Mouse (Mus musculus) embryonic facial prominence, embryonic 14.5 days (tissue): Measurements from ENCODE around the gene Spi1. TPM values are rescaled to one million over a fixed set of nuclear protein-coding genes. Genes with fewer than 3 reads are reported as not detected.
A peak's percentile ranks its signal among the peaks of the same experiment; 100 is the strongest.

Experiments used
- ATAC-seq: fragments of 200-750 bp; cut with Nextera tagmentation; 2 replicates; pipeline ENCODE4 v1.8.0; 2017; ENCODE audit warnings: low read depth, moderate number of reproducible peaks, moderate TSS enrichment
- DNase-seq: peaks from one replicate; pipeline ENCODE4 v3.0.0-alpha.2; 2015; ENCODE audit warnings: low spot score
- H3K27ac ChIP-seq: fragments of 300-500 bp; sonication (generic); replicated peaks from 2 replicates; pipeline ENCODE4 v1.5.1; 2014; ENCODE audit warnings: low read depth, mild to moderate bottlenecking, low read length, moderate library complexity
- H3K27me3 ChIP-seq: fragments of 300-500 bp; sonication (generic); replicated peaks from 2 replicates; pipeline ENCODE4 v1.6.1; 2014; ENCODE audit warnings: low read length; ENCODE audit not compliant: control insufficient read depth, insufficient read depth
- H3K36me3 ChIP-seq: fragments of 300-500 bp; sonication (generic); 2 replicates; pipeline ENCODE4 v1.6.1; 2014; ENCODE audit warnings: low read length, mixed read lengths; ENCODE audit not compliant: control insufficient read depth, insufficient read depth
- H3K4me1 ChIP-seq: fragments of 300-500 bp; sonication (generic); 2 replicates; pipeline ENCODE4 v1.6.1; 2014; ENCODE audit warnings: antibody characterized with exemption, low read length; ENCODE audit not compliant: control insufficient read depth, insufficient read depth
- H3K4me2 ChIP-seq: fragments of 300-500 bp; sonication (generic); 2 replicates; pipeline ENCODE4 v1.6.1; 2014; ENCODE audit warnings: low read depth, mild to moderate bottlenecking, low read length, moderate library complexity, mixed read lengths
- H3K4me3 ChIP-seq: fragments of 300-500 bp; sonication (generic); 2 replicates; pipeline ENCODE4 v1.5.1; 2014; ENCODE audit warnings: low read depth, mild to moderate bottlenecking, low read length
- H3K9ac ChIP-seq: fragments of 300-500 bp; sonication (generic); 2 replicates; pipeline ENCODE4 v1.6.1; 2014; ENCODE audit warnings: low read depth, mild to moderate bottlenecking, low read length, moderate library complexity, mixed read lengths
- H3K9me3 ChIP-seq: fragments of 300-500 bp; sonication (generic); 2 replicates; pipeline ENCODE4 v1.6.1; 2016; ENCODE audit warnings: low read length; ENCODE audit not compliant: control insufficient read depth
- WGBS: fragments of 180-500 bp; shearing (Covaris S2); extraction: QIAGEN DNeasy Blood & Tissue Kit; methylation state at CpG from one replicate; pipeline ENCODE4 v1.1.7; 2014; 5-methylcytosine and 5-hydroxymethylcytosine counted together
- polyA plus RNA-seq: library from polyadenylated mRNA; unstranded; fragments of >200 nt; fragmentation: Nextera tagmentation; extraction: Ambion mirVana; gene quantifications from 2 replicates; pipeline ENCODE4 v1.2.1, GENCODE M21; 2014

The Spi1 gene
- polyA plus RNA-seq, 1 experiment from 2014 or later = 10.2 TPM

- no peaks in the 10 kb centered on the region for H3K9me3 ChIP-seq
- peak overlapping the region; percentile 61; the same call in 1 of the 2 replicates for H3K27ac ChIP-seq
- H3K4me2 ChIP-seq = no peak overlapping the region
- no peak for DNase-seq
- H3K4me1 ChIP-seq = no peaks in the 10 kb centered on the region
- H3K9ac ChIP-seq = no peak overlapping the region
- no peak for ATAC-seq
- no peak overlapping the region for H3K4me3 ChIP-seq
- H3K36me3 ChIP-seq = peaks cover 74% of the 10 kb centered on the region
- H3K27me3 ChIP-seq = no peaks in the 10 kb centered on the region
- 89% methylated on average over 16 of the region's 16 CpGs for WGBS
These were observed 19.2 kb upstream of the Spi1 start for GRCm38 (mm10) chr2:91062779-91063606.

GRCm38 (mm10) chr2:91064211-91064610 is 18.0 kb upstream of the Spi1 start:
- peaks cover 11% of the 10 kb centered on the region; the same call in 1 of the 2 replicates for H3K4me1 ChIP-seq
- H3K27ac ChIP-seq = no peak overlapping the region
- H3K9me3 ChIP-seq = no peaks in the 10 kb centered on the region
- H3K27me3 ChIP-seq = no peaks in the 10 kb centered on the region
- H3K36me3 ChIP-seq = peaks cover 62% of the 10 kb centered on the region
- 87% methylated on average over 6 of the region's 6 CpGs for WGBS
- no peak for ATAC-seq
- H3K4me3 ChIP-seq = no peak overlapping the region
- no peak for DNase-seq
- H3K4me2 ChIP-seq = no peak overlapping the region
- no peak overlapping the region for H3K9ac ChIP-seq

GRCm38 (mm10) chr2:91065544-91065943 is 16.6 kb upstream of the Spi1 start:
- no peak overlapping the region for H3K4me3 ChIP-seq
- ATAC-seq (no peak), DNase-seq (no peak)
- H3K9me3 ChIP-seq = no peaks in the 10 kb centered on the region
- peaks cover 52% of the 10 kb centered on the region for H3K36me3 ChIP-seq
- H3K4me1 ChIP-seq = peaks cover 12% of the 10 kb centered on the region; the same call in 1 of the 2 replicates
- no peaks in the 10 kb centered on the region for H3K27me3 ChIP-seq
- no peak overlapping the region for H3K27ac ChIP-seq
- H3K4me2 ChIP-seq = no peak overlapping the region
- no peak overlapping the region for H3K9ac ChIP-seq
- WGBS = 38% methylated on average over 3 of the region's 3 CpGs

GRCm38 (mm10) chr2:91066455-91066854 is 15.7 kb upstream of the Spi1 start:
- Histone ChIP-seq H3K27ac (no peak overlapping the region), H3K36me3 (peaks cover 49% of the 10 kb centered on the region), H3K4me2 (no peak overlapping the region), H3K9me3 (no peaks in the 10 kb centered on the region), H3K9ac (no peak overlapping the region), H3K27me3 (no peaks in the 10 kb centered on the region), H3K4me3 (no peak overlapping the region), H3K4me1 (peaks cover 18% of the 10 kb centered on the region)
- WGBS = 79% methylated on average over 3 of the region's 3 CpGs
- DNase-seq (no peak), ATAC-seq (no peak)

GRCm38 (mm10) chr2:91068162-91068871 is 13.9 kb upstream of the Spi1 start:
- ATAC-seq = no peak
- H3K27me3 ChIP-seq = no peaks in the 10 kb centered on the region
- H3K9ac ChIP-seq = peak overlapping the region; percentile 78
- peaks cover 18% of the 10 kb centered on the region for H3K4me1 ChIP-seq
- peak overlapping the region; percentile 90 for H3K4me2 ChIP-seq
- H3K27ac ChIP-seq = no peak overlapping the region; the same call in 1 of the 2 replicates
- 60% methylated on average over 11 of the region's 13 CpGs for WGBS
- peak overlapping the region; percentile 70 for H3K4me3 ChIP-seq
- peaks cover 32% of the 10 kb centered on the region for H3K36me3 ChIP-seq
- H3K9me3 ChIP-seq = no peaks in the 10 kb centered on the region
- no peak for DNase-seq

GRCm38 (mm10) chr2:91068872-91069165 is 13.4 kb upstream of the Spi1 start:
- H3K27me3 ChIP-seq = no peaks in the 10 kb centered on the region
- peaks cover 18% of the 10 kb centered on the region for H3K4me1 ChIP-seq
- DNase-seq (peak; percentile 23), ATAC-seq (no peak)
- peak overlapping the region; percentile 84; the same call in 1 of the 2 replicates for H3K27ac ChIP-seq
- 30% methylated on average over 6 of the region's 6 CpGs for WGBS
- peaks cover 27% of the 10 kb centered on the region for H3K36me3 ChIP-seq
- H3K4me2 ChIP-seq = peak overlapping the region; percentile 90
- peak overlapping the region; percentile 78 for H3K9ac ChIP-seq
- H3K4me3 ChIP-seq = peak overlapping the region; percentile 70
- H3K9me3 ChIP-seq = no peaks in the 10 kb centered on the region

GRCm38 (mm10) chr2:91069306-91070000 is 12.7 kb upstream of the Spi1 start:
- Histone ChIP-seq H3K27me3 (no peaks in the 10 kb centered on the region), H3K4me1 (peaks cover 18% of the 10 kb centered on the region), H3K36me3 (peaks cover 21% of the 10 kb centered on the region; the same call in 1 of the 2 replicates), H3K4me2 (peak overlapping the region; percentile 90), H3K9ac (peak overlapping the region; percentile 78), H3K27ac (peak overlapping the region; percentile 84), H3K4me3 (peak overlapping the region; percentile 70), H3K9me3 (no peaks in the 10 kb centered on the region)
- no peak for ATAC-seq
- peak; percentile 45 for DNase-seq
- WGBS = 4% methylated on average over 14 of the region's 14 CpGs

GRCm38 (mm10) chr2:91070076-91070800 is 12.0 kb upstream of the Spi1 start, which contains the start of gene Slc39a13:
Slc39a13 (minus strand) TSS chr2:91070417.
- ATAC-seq = peak; percentile 97

More at GRCm38 (mm10) chr2:91070076-91070800, 12.0 kb upstream of the Spi1 start, which contains the start of gene Slc39a13:
- Histone ChIP-seq H3K9me3 (no peaks in the 10 kb centered on the region), H3K4me1 (peaks cover 18% of the 10 kb centered on the region), H3K9ac (peak within 1 kb of the TSS; percentile 78), H3K36me3 (peaks cover 17% of the 10 kb centered on the region; the same call in 1 of the 2 replicates), H3K4me3 (peak within 1 kb of the TSS; percentile 70), H3K27me3 (no peaks in the 10 kb centered on the region), H3K4me2 (peak within 1 kb of the TSS; percentile 90), H3K27ac (peak within 1 kb of the TSS; percentile 84)
- whole genome bisulfite sequencing = 0% methylated on average over 25 of the region's 69 CpGs
- DNase-seq = peak; percentile 98
